Mouse (Mus musculus) left cerebral cortex, adult 2 months (tissue): Measurements from ENCODE around the gene 1500009C09Rik. TPM values are rescaled to one million over a fixed set of nuclear protein-coding genes. Genes with fewer than 3 reads are reported as not detected.
"Not testable (repeated sequence)": the region's sequence is repeated elsewhere in the genome, so short reads cannot be mapped to it uniquely, and the experiment has no call there.

Experiments
- DNase-seq, 2 experiments: peaks; one replicate each; pipeline ENCODE4 v3.0.0; 2021 to 2022; ENCODE audit warnings: low spot score in 2 of 2, mixed read lengths in 1 of 2; ENCODE audit errors: extremely low spot score in 1 of 2
- H3K27ac ChIP-seq: fragments of 200-600 bp; 2 replicates; pipeline ENCODE4 v1.8.1; 2022
- H3K4me3 ChIP-seq: fragments of 200-600 bp; 2 replicates; pipeline ENCODE4 v1.8.1; 2022
- CTCF ChIP-seq: fragments of 200-600 bp; IDR thresholded peaks from 2 replicates; pipeline ENCODE4 v1.8.1; 2022; ENCODE audit warnings: antibody characterized with exemption, mild to moderate bottlenecking, moderate library complexity
- intact Hi-C: fragments of 180-260 bp; cut with DNase I; formaldehyde crosslinking; loops from one replicate; pipeline ENCODE4 v1.15.1; 2025
- total RNA-seq, 2 experiments: library from RNA; stranded (reverse); gene quantifications; 2 replicates each; pipeline ENCODE4 v1.2.3; 2021

The 1500009C09Rik gene
- total RNA-seq, 2 experiments from 2014 or later: 96.5 to 102 TPM

DNA sequence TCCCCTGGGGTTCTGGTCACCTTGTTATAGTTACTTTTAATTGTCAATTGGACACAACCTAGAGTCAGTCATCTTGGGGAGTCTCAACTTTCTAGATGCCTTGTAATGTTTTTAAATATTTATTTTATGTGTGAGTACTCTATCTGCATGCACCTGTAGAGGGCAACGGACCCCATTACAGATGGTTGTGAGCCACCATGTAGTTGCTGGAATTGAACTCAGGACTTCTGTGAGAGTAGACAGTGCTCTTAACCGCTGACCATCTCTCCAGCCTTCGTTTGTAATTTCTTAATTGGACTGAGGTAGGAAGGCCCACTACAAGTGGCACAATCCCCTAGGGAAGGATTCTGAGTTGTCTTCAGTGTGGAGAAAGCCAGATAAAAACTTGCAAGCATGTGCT lies 8.9 kb upstream of the 1500009C09Rik start:
- no peak overlapping the region for H3K27ac ChIP-seq
- intact Hi-C loops: no loop called here
- no peak for TF ChIP-seq CTCF
- peak overlapping the region; percentile 92; the same call in 1 of the 2 replicates for H3K4me3 ChIP-seq
- DNase-seq: no peak

DNA sequence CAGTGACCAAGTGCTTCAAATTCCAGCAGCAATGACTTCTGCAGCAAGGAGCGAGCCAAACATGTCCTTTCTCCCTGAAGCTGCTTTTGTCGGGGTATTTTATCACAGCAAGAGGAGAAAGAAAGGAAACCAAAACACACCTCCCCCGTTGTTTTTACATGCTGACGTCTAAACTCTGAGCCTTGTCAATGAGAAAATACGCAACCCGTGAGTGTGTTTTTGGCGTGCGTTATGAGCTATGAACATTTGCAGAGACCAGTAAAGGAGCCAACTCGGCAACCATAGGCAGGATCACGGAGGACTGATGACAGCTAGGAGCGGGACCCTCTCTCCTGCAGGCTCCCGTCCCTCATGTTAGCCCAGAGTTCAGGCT lies 8.5 kb upstream of the 1500009C09Rik start:
- TF ChIP-seq CTCF: no peak
- no peak for DNase-seq
- Histone ChIP-seq H3K4me3 (peak overlapping the region; percentile 92), H3K27ac (no peak overlapping the region)
- intact Hi-C loops: no loop called here

DNA sequence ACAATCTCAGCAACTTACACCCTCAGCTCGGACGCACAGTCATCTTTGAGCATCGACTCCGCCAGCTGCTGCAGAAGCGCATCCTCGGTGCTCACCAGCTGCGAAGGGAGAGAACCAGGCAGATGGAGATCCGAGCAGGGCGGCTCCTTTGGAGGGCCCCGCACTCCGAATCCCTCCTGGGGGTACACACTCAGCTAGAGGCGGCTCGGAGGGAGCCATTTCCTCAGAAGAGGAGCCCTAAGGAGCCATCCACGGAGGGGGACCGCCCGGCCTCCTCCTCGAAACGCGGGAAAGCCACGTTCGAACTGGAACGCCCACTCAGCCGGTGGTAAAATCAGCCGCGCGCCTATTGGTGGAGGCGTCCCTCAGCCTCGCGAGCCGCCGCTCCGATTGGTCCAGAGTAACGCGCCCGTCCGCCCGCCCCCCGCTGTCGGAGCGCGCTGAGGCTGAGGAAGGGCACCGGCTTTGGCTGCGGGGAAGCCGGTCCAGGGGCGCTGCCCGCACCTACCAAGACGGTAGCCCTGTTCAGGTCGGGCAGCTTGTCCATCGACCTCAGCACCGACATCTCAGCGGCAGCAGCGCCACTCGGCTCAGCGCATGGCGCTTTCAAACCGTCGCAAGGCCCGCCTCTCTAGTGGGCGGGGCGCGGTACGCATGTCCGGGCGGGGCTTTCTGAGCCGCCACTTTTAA lies 7.9 kb upstream of the 1500009C09Rik start, which contains the start of gene Cenpm:
Gene Cenpm (minus strand): TSS at position 634 of the 690 bp plus-strand sequence.
- DNase-seq: peak; percentile 91
- intact Hi-C loops: no loop called here
- Histone ChIP-seq H3K4me3 (peak within 1 kb of the TSS; percentile 92), H3K27ac (no peak within 1 kb of the TSS)
- TF ChIP-seq CTCF: no peak; the same call in 1 of the 2 replicates

DNA sequence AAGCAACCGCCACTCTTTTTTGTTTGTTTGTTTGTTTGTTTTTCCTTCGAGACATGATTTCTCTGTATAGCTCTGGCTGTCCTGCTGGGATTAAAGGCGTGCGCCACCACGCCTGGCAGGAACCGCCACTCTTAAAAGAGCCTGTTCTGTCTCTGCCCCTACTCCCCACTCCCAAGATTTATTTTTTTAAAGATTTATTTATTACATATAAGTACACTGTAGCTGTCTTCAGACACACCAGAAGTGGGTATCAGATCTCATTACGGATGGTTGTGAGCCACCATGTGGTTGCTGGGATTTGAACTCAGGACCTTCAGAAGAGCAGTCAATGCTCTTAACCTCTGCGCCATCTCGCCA lies 7.4 kb upstream of the 1500009C09Rik start:
- DNase-seq, H3K27ac ChIP-seq: not testable (repeated sequence)

DNA sequence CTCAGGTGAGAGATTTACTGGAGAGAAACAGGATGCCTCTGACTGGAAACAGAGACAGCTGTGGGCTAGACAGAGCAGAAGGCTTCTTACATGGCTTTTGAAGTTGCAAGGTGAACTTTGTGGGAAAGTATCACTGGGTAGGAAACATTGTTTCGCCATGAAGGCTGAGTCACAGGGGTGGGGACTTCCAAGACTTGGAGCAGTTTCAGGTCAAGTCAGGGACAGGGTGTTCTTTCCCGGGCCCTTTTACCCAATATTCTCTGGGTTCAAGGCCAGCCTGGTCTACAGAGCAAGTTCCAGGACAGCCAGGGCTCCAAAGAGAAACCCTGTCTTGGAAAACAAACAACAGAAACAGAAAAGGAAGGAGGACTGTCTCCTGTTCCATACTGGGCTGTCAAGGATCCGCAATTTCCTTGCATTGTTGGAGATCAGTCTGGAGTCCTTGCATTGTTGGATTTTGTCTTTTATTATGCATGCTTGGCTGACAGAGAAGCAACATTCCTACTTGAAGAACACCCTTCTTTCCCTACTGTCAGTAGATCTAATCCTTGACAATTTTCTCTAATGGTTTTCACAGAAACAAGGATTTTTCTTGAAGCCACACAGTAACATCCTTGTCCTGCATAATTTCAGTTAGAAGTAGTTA lies 4.9 kb upstream of the 1500009C09Rik start:
- intact Hi-C loops: no loop called here
- DNase-seq: no peak
- TF ChIP-seq CTCF: no peak
- no peak overlapping the region for H3K27ac ChIP-seq
- H3K4me3 ChIP-seq: no peak overlapping the region

More for the DNA sequence above, 7.4 kb upstream of the 1500009C09Rik start:
- peak overlapping the region; percentile 92 for H3K4me3 ChIP-seq
- intact Hi-C loops: not testable (repeated sequence)

DNA sequence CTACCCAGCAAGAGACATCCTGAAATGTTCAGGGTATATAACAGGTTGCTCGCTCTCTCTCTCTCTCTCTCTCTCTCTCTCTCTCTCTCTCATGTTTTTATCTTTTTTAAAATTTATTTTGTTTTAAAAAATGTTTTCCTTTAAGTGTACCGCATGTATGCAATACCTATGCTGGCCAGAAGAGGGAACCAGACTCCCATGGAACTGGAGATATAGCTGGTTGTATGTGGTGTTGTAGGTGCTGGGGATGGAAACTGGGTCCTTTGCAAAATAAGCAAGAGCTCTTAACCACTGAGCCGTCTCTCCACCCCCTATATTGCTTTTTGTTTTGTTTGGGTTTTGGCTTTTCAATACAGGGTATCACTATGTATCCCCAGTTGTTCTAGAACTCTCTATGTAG lies 618 bp upstream of the 1500009C09Rik start:
- no peak for DNase-seq
- intact Hi-C loops: no loop called here
- no peak overlapping the region for H3K4me3 ChIP-seq
- H3K27ac ChIP-seq: no peak overlapping the region
- peak; percentile 33 for TF ChIP-seq CTCF

DNA sequence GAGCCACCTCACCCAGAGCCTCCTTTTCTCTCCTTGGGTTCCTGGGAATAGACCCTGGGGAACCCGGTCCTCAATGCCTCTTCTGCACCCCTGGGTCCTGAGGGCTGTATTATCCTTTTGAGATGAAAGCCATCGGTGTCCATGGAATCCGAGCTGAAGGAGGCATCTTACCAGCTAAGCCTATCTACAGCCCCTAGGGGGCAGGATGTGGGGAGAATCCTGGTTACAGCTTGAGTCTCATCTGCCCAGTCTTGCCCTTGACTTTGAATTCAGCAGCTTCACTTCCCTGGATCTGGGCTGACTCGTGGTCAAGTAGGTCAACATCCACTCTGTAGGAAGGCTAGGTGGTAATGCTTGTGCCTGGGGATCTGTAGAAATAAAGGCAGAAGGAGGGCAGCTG lies 3.1 kb downstream of the 1500009C09Rik start:
- Histone ChIP-seq H3K27ac (peak overlapping the region; percentile 98), H3K4me3 (peak overlapping the region; percentile 56)
- peak; percentile 63 for TF ChIP-seq CTCF
- intact Hi-C loops: no loop called here
- DNase-seq: no peak

DNA sequence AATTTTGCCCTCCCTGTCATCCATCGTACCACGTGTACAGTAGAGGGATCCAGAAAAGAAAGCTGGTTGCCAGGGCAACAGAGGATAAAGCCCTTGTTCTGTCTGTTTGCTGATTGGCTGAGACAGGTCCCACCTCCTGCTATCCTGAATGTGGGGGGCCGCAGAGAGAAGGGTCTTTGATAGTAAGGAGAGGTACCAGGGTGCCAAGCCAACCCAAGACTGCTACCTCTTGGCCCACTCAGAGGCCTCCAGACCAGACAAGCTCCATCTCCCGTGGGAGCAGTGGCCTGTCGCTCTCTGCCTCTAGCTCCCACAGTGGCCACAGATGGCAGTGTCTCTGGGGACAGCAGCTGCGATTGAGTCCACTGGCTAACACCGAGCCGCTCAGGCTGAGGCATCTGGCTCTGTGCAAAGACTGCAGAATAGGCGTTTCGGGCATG lies 3.8 kb downstream of the 1500009C09Rik start:
- peak; percentile 50 for TF ChIP-seq CTCF
- Histone ChIP-seq H3K27ac (peak overlapping the region; percentile 98), H3K4me3 (peak overlapping the region; percentile 56)
- peak; percentile 72 to 83 for DNase-seq
- intact Hi-C loops: no loop called here

DNA sequence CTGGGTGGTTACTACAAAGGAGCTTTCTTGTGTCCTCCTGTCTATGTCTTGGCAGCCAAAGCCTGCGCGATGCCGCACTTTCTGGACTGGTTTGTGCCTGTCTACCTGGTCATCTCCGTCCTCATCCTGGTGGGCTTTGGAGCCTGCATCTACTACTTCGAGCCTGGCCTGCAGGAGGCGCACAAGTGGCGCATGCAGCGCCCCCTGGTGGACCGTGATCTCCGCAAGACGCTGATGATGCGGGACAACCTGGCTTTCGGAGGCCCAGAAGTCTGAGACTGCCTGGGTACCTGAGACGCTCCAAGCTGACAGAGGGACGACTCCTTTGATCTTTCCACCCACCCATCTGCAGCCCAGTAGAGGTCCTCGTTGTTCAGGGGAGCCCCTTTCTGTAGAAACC lies 7.3 kb downstream of the 1500009C09Rik start:
- TF ChIP-seq CTCF: peak; percentile 97
- Histone ChIP-seq H3K4me3 (no peak overlapping the region), H3K27ac (no peak overlapping the region)
- intact Hi-C loops: no loop called here
- peak; percentile 61 to 74 for DNase-seq

DNA sequence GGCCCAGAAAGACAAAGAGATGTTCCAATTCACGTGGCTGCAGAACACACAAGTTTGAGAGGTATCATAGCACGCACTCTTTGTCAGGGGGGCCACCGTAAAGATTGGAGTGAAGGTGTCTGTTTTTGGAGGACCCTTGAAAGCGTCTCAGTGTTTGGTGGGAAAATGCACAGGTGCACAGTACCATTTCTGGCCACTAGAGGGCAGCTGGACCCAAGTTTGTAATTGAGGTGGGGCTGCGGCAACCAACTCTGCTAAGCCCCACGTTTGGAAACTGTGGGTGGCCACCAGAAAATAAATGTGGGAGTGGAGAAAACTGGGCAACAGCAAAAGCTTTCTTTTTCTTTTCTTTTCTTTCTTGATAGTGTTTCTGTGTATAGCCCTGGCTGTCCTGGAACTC lies 14.2 kb downstream of the 1500009C09Rik start:
- intact Hi-C loops: loop anchor here (2.0 kb wide), 2 partner anchors 86 to 150 kb away; no protein-coding TSS in a partner anchor

DNA sequence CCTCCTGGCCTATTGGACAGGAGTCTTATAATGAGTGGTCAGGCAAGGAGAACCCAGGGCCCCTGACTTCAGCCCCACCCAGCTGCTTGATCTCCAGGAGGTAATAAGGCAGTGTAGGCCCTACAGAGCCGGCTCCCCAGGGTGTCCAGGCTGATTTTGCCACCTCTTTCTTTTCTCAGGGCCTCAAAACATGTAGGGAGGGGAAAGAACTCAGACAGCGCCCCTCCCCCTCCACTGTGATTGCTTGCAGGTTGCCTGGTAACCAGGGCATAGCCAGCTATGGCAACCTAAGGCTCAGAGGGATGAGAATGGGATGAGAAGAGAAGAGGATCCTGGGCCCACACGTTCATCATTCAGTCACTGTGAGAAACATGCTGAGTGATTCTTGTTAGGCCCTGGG lies 16.0 kb downstream of the 1500009C09Rik start:
- Histone ChIP-seq H3K4me3 (no peak overlapping the region), H3K27ac (no peak overlapping the region)
- peak in 1 of 2 experiments; percentile 56 for DNase-seq
- intact Hi-C loops: no loop called here
- TF ChIP-seq CTCF: no peak

More for the DNA sequence above, 14.2 kb downstream of the 1500009C09Rik start:
- no peak overlapping the region for H3K4me3 ChIP-seq
- peak; percentile 60 to 84 for DNase-seq
- TF ChIP-seq CTCF: peak; percentile 95
- no peak overlapping the region for H3K27ac ChIP-seq

DNA sequence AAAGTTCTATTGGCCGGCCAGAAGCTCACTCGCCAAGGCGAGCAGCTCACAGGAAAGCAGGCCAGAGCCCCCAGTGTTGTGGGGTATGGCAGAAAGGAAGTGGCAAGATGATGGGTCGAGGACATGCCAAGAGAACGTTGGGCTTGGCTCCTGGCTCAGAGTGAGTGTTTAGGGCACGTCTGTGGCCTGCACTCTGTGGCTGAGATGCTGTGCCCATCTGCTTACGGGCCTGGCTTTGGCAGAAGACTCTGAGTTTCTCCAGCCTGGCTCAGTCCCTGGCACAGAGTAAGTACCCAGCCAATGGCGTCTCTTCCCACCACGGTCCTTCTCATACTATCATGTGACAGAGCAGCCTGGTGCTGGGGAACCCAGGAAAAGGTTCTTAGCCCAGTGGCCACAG lies 16.6 kb downstream of the 1500009C09Rik start:
- Histone ChIP-seq H3K27ac (no peak overlapping the region), H3K4me3 (no peak overlapping the region)
- no peak for DNase-seq
- TF ChIP-seq CTCF: no peak
- intact Hi-C loops: no loop called here
